Mouse (Mus musculus) ovary, postnatal 14 days (tissue): ENCODE data around the gene Kmt2e.
"Not testable (repeated sequence)": the region's sequence is repeated elsewhere in the genome, so short reads cannot be mapped to it uniquely, and the experiment has no call there.

Experiments used
- DNase-seq: peaks from one replicate; pipeline ENCODE4 v3.0.0; 2022; ENCODE audit warnings: low spot score

The Kmt2e gene

DNA sequence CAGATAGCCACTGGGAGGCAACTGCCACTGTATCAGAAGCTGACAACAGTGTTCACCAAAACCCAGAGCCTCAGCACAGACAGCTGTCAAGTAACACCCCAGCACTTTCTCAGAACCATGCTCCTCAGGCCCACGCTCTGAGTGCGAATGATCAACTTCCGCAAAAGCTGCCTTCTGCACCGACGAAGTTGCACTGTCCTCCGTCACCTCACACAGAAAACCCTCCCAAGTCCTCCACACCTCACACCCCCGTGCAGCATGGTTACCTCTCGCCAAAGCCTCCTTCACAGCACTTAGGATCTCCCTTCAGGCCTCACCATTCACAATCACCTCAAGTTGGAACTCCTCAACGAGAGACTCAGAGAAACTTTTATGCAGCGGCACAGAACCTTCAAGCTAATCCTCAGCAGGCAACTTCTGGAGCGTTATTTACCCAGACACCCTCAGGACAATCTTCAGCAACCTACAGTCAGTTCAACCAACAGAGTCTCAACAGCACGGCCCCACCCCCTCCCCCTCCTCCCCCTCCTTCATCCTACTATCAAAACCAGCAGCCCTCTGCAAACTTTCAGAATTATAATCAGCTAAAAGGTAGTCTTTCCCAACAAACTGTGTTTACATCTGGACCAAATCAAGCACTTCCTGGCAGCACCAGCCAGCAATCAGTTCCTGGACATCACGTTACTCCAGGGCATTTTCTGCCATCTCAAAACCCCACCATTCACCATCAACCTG, 67.5 kb downstream of the Kmt2e start:
- DNase-seq = no peak

- DNase-seq = no peak
Observed at GRCm38 (mm10) chr5:23502317-23502937, 68.2 kb downstream of the Kmt2e start.

- no peak for DNase-seq
Observed at GRCm38 (mm10) chr5:23505578-23505977, 71.3 kb downstream of the Kmt2e start.

GRCm38 (mm10) chr5:23507210-23507609, 73.0 kb downstream of the Kmt2e start:
- no peak for DNase-seq

- no peak for DNase-seq
Observed at GRCm38 (mm10) chr5:23508630-23509029, 74.4 kb downstream of the Kmt2e start.

DNA sequence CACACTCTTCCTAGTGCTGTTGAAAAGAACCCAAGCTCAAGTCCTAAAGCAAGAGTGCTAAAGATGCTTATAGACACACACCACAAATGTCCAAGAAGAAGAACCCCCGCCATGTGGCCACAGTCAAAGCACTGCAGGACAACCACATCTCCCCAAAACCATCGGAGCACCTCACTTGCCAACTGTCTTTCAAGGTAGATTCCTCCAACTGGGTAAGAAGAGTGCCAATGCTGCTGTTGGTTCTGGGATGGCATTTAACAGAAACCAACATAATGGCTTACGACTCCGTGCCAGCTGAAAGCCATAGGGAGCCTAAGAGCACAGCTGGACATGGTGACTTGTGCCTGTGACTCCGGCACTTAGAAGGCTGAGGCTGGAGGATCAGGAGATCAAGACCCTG, 77.2 kb downstream of the Kmt2e start:
- no peak for DNase-seq

- no peak for DNase-seq
Observed at GRCm38 (mm10) chr5:23512556-23512955, 78.3 kb downstream of the Kmt2e start.

DNA sequence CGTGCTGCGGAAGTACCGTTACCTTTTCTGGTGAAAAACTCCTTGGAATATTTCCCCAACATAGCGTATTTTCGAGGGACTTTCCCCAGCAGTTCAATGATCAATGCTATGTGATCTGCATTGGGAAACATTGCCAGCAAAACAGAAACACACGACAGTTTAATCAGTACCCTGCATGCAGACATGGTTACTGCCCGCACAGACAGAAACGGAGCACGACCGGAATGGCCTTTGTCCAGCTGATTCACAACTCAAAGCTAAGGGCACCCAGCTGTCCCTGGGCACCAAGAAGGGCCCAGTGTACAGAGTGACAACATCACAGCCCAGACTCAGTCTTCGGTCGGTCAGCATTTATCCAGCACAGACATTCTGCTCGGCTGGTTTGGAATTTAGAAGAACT, 79.2 kb downstream of the Kmt2e start:
- DNase-seq = no peak

DNA sequence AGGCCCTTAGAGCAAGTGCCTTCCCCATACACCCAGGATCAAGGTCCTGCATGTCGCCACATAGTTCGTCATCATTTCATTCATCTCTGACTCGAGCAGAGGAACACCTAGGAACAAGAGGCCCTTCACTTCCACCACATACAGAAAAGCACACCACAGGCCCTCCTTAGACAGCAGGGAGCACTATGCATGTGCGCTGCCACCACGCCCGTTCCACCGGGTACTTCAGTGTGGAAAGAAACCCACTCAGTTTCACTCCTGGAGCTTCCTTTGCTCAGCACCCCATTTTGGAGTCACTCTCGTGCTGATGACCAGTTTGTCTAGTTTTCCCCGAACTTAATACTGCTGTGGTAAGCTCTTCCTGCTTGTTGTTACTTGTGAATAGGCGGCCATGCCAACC, 80.8 kb downstream of the Kmt2e start:
- no peak for DNase-seq

GRCm38 (mm10) chr5:23516962-23517361, 82.7 kb downstream of the Kmt2e start:
- no peak for DNase-seq

GRCm38 (mm10) chr5:23517839-23518238, 83.6 kb downstream of the Kmt2e start:
- no peak for DNase-seq

GRCm38 (mm10) chr5:23518673-23519072, 84.4 kb downstream of the Kmt2e start:
- no peak for DNase-seq

DNA sequence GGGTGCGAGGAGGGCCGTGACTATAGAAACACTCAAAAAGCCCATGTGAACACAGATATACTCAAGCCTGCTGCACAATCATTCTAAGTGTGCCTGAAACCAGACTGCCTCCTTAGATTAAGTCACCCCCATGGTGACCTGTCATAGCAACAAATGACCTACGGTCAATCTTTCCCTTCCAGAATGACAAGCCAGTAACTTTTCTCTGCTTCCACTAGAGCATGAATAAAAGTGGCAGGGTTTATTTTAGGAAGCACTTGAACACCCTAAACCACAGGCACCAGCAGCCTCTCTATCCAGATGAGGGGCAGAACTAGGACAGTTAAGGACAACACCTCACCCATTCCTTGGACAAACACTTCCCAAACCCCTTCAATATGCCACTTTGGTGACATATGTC, 85.4 kb downstream of the Kmt2e start:
- no peak for DNase-seq

- DNase-seq = no peak
Observed at GRCm38 (mm10) chr5:23521645-23522044, 87.4 kb downstream of the Kmt2e start.

DNA sequence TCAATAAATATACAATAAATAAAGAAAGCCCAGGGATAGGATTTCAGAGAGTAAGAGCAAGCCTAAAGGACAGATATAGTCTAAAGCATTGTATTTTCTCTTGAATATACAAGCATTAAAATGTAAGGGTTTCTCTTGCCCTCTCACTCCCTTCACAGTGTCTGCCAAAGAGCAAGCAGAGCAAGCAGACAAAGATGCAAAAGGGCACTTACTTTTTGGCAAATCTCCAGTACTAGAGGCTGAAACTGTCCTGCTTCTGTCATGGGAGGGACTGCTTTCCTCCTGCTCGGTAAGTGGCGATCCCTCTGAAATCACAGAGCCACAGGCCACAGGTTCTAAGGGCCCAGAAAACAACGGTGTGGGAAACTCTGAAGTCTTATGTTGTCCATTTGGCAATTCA, 89.7 kb downstream of the Kmt2e start:
- DNase-seq = no peak

- no peak for DNase-seq
Observed at GRCm38 (mm10) chr5:23524621-23525020, 90.4 kb downstream of the Kmt2e start.

GRCm38 (mm10) chr5:23531100-23531499, 96.9 kb downstream of the Kmt2e start:
- no peak for DNase-seq

DNA sequence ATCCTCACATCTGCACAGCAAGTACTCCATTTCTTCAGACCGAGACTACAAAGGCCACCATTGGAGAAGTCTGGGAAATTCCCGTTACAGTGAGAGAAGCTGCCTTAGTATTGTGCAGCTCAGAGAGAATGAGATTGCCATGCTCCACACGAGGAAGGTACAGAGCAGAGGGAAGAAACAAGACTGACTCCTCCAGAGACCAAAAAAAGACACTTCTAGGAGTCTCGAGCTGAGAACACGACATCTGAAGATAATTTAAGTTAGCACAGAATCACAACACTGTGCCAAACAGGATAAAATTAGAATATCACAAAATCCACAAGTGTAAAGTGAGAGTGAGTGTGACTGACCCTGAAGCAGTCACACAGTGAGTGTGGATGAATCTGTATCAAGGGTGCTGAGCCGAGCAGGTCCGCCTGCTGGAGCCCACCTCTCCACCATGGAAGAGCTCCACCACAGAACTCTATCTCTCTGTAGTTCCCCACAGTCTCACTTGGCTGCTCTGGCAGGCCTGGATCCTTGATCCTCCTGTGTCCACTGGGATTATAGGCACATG, 97.4 kb downstream of the Kmt2e start:
- no peak for DNase-seq

- no peak for DNase-seq
Observed at GRCm38 (mm10) chr5:23535692-23536091, 101.5 kb downstream of the Kmt2e start.

- DNase-seq = no peak
Observed at GRCm38 (mm10) chr5:23551687-23552086, 117.4 kb downstream of the Kmt2e start.

GRCm38 (mm10) chr5:23553338-23553737, 119.1 kb downstream of the Kmt2e start:
- not testable (repeated sequence) for DNase-seq
